Mouse (Mus musculus) MEL (cell line): ENCODE data around the gene Sbk1.

Experiments used
- CTCF ChIP-seq, 3 experiments: IDR thresholded peaks in 2 of 3; conservative IDR thresholded peaks in 1 of 3; 2 replicates each; pipeline ENCODE4 v1.5.1; 2011 to 2012; ENCODE audit warnings: low read length in 3 of 3, low read depth in 2 of 3, mild to moderate bottlenecking in 2 of 3, improper control_type of control experiment in 1 of 3, inconsistent platforms in 1 of 3, mixed read lengths in 1 of 3, moderate library complexity in 1 of 3; ENCODE audit not compliant: control insufficient read depth in 1 of 3, insufficient read depth in 1 of 3, poor library complexity in 1 of 3, severe bottlenecking in 1 of 3
- ELF1 ChIP-seq: IDR thresholded peaks from 2 replicates; pipeline ENCODE4 v1.6.1; 2014; ENCODE audit warnings: low read depth, mild to moderate bottlenecking, inconsistent platforms, low read length, improper control_type of control experiment, moderate library complexity
- GATA1 ChIP-seq: IDR thresholded peaks from 2 replicates; pipeline ENCODE4 v1.6.1; 2011; ENCODE audit warnings: low read depth, low read length, improper control_type of control experiment
- HCFC1 ChIP-seq: IDR thresholded peaks from 2 replicates; pipeline ENCODE4 v1.6.1; 2012; ENCODE audit warnings: low read depth, mild to moderate bottlenecking, inconsistent platforms, low read length, improper control_type of control experiment, moderate library complexity
- MAZ ChIP-seq: IDR thresholded peaks from 2 replicates; pipeline ENCODE4 v1.6.1; 2012; ENCODE audit warnings: low read depth, mild to moderate bottlenecking, inconsistent platforms, low read length, improper control_type of control experiment
- POLR2A ChIP-seq, 2 experiments: IDR thresholded peaks; 2 replicates each; pipeline ENCODE4 v1.6.1; 2011 to 2012; ENCODE audit warnings: low read length in 2 of 2, mild to moderate bottlenecking in 2 of 2, control low read depth in 1 of 2, improper control_type of control experiment in 1 of 2, low read depth in 1 of 2, moderate library complexity in 1 of 2; ENCODE audit not compliant: control insufficient read depth in 1 of 2, insufficient read depth in 1 of 2, poor library complexity in 1 of 2
- TBP ChIP-seq: IDR thresholded peaks from 2 replicates; pipeline ENCODE4 v1.8.0; 2011; ENCODE audit warnings: low read depth, low read length, improper control_type of control experiment
- TCF12 ChIP-seq: IDR thresholded peaks from 2 replicates; pipeline ENCODE4 v1.6.1; 2014; ENCODE audit warnings: low read depth, mild to moderate bottlenecking, inconsistent platforms, low read length, improper control_type of control experiment, moderate library complexity
- ZNF384 ChIP-seq: IDR thresholded peaks from 2 replicates; pipeline ENCODE4 v1.6.1; 2012; ENCODE audit warnings: low read depth, mild to moderate bottlenecking, inconsistent platforms, low read length, improper control_type of control experiment

GRCm38 (mm10) chr7:126277536-126278295, 5.3 kb downstream of the Sbk1 start:
- no peak for TF ChIP-seq ZNF384
- TF ChIP-seq POLR2A (IDR thresholded peaks at IDR 0.05; ENCODE audit: control insufficient read depth in 1 of 2, insufficient read depth in 1 of 2, low read depth in 1 of 2, low read length in 2 of 2, poor library complexity in 1 of 2): no peak
- TF ChIP-seq TCF12: no peak
- no peak for TF ChIP-seq ELF1
- no peak for TF ChIP-seq GATA1
- TF ChIP-seq CTCF (IDR thresholded peaks at IDR 0.05 in 2 of 3, conservative IDR thresholded peaks at IDR 0.05 in 1 of 3; ENCODE audit: control insufficient read depth in 1 of 3, insufficient read depth in 1 of 3, low read depth in 2 of 3, low read length in 3 of 3, poor library complexity in 1 of 3, severe bottlenecking in 1 of 3): no peak
- no peak for TF ChIP-seq TBP
- TF ChIP-seq MAZ: no peak
- no peak for TF ChIP-seq HCFC1
